Mouse (Mus musculus) gastrocnemius, postnatal 14 days (tissue): ENCODE measurements at regions not wholly inside any gene's neighbourhood (a gene's known extent, or its start where the extent isn't known, plus 50 kb on each side); places are given as distances from the start of the nearest gene placed in this dataset.
"Not testable (repeated sequence)": the region's sequence is repeated elsewhere in the genome, so short reads cannot be mapped to it uniquely, and the experiment has no call there.

Experiments
- DNase-seq: peaks from one replicate; pipeline ENCODE4 v3.0.0; 2021; ENCODE audit warnings: mixed read lengths
- intact Hi-C: fragments of 180-260 bp; cut with DNase I; formaldehyde crosslinking; loops from one replicate; pipeline ENCODE4 v1.15.1; 2025; ENCODE audit warnings: low total_unique reads

- DNase-seq, intact Hi-C loops: not testable (repeated sequence)
Measured at GRCm38 (mm10) chr3:31708367-31708766, 193.9 kb upstream of the Kcnmb2 start.

GRCm38 (mm10) chr3:31741289-31741688 is 161.0 kb upstream of the Kcnmb2 start:
- intact Hi-C loops = no loop called here
- no peak for DNase-seq

GRCm38 (mm10) chr3:31755881-31756280 is 146.4 kb upstream of the Kcnmb2 start:
- no peak for DNase-seq
- intact Hi-C loops = no loop called here

GRCm38 (mm10) chr3:31769193-31769592 is 133.1 kb upstream of the Kcnmb2 start:
- no peak for DNase-seq
- intact Hi-C loops = no loop called here

GRCm38 (mm10) chr3:31790342-31790970 is 111.9 kb upstream of the Kcnmb2 start:
- DNase-seq = no peak
- intact Hi-C loops = loop anchor here (5.0 to 10.0 kb wide), 2 partner anchors 394 to 527 kb away; no protein-coding TSS in a partner anchor

- intact Hi-C loops = loop anchor here (5.0 to 10.0 kb wide), 2 partner anchors 391 to 524 kb away; no protein-coding TSS in a partner anchor
- no peak for DNase-seq
Measured at GRCm38 (mm10) chr3:31793466-31794040, 108.8 kb upstream of the Kcnmb2 start.

- DNase-seq = no peak
- intact Hi-C loops = loop anchor here (10.0 kb wide), 1 partner anchor 388 kb away; no protein-coding TSS in a partner anchor
Measured at GRCm38 (mm10) chr3:31796621-31797020, 105.7 kb upstream of the Kcnmb2 start.

GRCm38 (mm10) chr3:31799192-31799591 is 103.1 kb upstream of the Kcnmb2 start:
- intact Hi-C loops = loop anchor here (10.0 kb wide), 1 partner anchor 386 kb away; no protein-coding TSS in a partner anchor

GRCm38 (mm10) chr3:31804038-31804437 is 98.3 kb upstream of the Kcnmb2 start:
- intact Hi-C loops = no loop called here
- no peak for DNase-seq

More at GRCm38 (mm10) chr3:31799192-31799591, 103.1 kb upstream of the Kcnmb2 start:
- DNase-seq = no peak

- DNase-seq = no peak
- intact Hi-C loops = no loop called here
Measured at GRCm38 (mm10) chr3:31807741-31808140, 94.6 kb upstream of the Kcnmb2 start.

GRCm38 (mm10) chr3:31809131-31809530 is 93.2 kb upstream of the Kcnmb2 start:
- DNase-seq, intact Hi-C loops: not testable (repeated sequence)

- no peak for DNase-seq
- intact Hi-C loops = no loop called here
Measured at GRCm38 (mm10) chr3:31811232-31811631, 91.1 kb upstream of the Kcnmb2 start.

- no peak for DNase-seq
- intact Hi-C loops = no loop called here
Measured at GRCm38 (mm10) chr3:31831913-31832312, 70.4 kb upstream of the Kcnmb2 start.

GRCm38 (mm10) chr3:31841253-31841652 is 61.1 kb upstream of the Kcnmb2 start:
- intact Hi-C loops = no loop called here
- no peak for DNase-seq

- intact Hi-C loops = no loop called here
- no peak for DNase-seq
Measured at GRCm38 (mm10) chr3:31847087-31847486, 55.2 kb upstream of the Kcnmb2 start.
